Mouse (Mus musculus) left cerebral cortex, adult 9 months (tissue): ENCODE results near the gene Dnm3.

Source experiments
- DNase-seq, 2 experiments: peaks; one replicate each; pipeline ENCODE4 v3.0.0; 2022; ENCODE audit warnings: low spot score in 2 of 2

The Dnm3 gene

DNA sequence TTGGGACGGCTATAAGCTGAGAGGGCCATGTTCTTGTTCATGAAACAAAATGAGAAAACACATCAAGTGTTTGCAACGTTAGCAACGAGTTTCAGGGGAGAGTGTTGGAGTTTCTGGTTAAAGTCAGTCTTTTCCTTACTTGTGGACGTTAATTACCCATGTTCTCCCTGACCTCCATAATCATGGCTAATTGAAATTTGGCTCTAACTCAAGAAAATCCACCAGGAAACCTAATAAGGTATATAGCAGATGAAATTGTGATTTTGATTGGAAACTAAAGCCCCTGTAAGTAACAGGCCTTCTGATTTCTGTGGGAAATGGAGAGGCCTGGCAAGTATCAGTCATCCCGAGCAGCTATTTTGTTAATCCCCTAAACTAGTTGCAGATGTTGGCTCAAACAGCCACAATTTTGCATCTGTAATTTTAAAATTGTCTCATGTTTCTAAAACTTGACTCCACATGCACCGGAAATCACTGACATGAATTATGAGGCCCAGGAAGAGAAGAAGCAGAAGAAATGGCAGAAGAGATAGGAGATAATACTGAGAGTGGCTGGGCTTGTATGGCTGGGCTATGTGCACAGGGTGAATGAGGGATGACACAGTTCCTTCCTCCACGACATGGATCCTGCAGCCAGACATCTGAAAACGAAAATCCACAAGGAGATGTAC lies 223.7 kb downstream of the Dnm3 start:
- no peak for DNase-seq

DNA sequence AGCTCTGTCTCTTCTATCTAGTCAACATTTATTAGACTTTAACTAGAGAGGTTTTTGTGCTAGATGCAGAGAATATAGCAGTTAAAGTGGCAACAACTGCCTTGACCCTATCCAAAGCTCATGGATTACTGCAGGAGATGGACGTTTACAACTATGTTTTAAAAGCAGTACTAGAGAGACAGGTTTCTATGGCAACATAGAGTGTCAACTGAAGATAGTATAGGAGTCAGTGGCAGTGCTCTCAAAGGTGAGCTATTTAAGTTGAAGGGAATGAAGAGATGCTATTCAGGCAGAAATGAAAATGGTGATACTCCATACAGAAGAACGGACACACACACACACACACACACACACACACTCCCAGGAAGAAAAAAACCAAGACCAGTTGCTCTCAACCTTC lies 225.0 kb downstream of the Dnm3 start:
- no peak for DNase-seq

DNA sequence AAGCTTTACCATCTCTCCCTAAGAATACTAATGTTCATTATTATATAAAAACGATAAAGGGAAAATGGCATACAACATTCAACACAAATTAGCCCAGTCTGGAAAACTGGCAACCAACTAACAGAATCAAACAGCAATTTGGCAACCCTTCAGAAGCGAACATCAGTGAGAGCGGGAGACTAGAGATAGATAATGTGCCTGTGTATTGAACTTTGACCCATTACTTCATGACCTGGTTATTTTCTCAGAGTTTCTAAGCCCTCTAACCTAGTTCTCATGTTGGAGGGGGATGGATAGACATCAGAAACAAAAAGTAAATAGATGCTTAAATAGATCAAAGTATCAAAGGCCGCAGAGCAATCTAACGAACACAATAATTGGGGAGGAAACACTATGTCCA lies 230.6 kb downstream of the Dnm3 start:
- no peak for DNase-seq

DNA sequence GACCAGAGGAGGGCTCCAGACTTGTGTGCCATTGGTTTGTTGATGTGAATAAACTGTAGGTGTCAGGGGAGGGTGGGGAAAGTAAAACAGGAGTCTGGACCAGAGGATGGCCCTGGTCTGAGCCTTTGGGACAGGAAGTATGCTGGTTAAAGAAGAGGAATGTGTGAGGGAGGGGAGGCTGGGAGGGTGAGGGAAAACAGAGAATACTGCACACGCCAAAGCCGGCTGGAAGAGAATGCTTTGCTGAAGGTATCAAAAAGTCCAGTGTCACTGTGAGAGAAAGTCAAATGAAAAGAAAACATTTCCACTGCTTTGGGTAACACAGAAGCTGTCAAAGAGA lies 234.2 kb downstream of the Dnm3 start:
- no peak for DNase-seq

DNA sequence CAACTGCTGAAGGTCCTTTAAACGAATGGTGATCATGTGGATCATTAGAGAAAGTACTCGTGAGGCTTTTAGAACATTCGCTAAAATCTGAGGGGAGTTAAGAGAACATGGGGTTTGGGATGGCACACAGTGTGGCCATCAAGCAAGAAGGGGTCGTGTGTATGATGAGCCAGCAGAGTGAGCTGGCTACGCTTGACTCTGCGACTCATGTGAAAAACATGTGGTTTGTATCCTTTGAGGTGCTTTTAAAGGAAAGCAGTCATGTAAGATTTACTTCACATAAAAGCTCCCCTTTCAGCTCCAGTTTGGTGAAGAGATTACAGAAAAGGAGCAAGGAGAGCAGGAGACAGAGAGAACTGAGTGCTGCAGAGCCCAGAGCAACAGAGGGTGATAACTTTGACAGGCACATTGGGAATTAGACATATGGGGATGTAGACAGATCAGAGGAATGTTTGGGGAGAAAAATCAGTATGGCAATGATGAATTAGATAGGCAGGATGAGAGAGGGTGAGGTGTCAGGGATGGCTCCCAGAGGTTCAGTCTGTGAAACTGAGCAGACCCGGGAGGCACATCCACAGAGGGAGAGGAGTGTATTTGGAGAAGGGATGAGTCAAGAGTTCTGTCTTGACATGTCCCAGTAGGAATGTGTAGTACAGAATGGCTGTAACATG lies 234.7 kb downstream of the Dnm3 start:
- DNase-seq = no peak

DNA sequence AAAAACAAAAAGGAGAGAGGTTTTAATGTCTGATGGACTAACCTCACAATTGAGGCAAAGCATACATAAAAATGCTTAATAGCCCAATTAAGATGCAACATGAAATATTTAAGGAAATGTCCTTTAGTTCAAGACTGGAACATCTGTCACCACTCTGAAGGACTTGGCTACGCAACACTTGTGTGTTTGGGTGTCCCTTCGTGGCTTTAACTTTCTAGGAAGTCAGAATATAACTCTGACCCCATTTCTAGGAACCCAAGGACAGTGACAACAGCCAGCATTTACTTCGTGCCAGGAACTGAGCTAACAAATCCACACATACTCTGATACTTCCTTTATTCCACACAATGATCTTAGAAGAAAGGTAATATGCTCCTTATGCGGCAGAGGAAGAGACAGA lies 237.1 kb downstream of the Dnm3 start:
- no peak for DNase-seq

DNA sequence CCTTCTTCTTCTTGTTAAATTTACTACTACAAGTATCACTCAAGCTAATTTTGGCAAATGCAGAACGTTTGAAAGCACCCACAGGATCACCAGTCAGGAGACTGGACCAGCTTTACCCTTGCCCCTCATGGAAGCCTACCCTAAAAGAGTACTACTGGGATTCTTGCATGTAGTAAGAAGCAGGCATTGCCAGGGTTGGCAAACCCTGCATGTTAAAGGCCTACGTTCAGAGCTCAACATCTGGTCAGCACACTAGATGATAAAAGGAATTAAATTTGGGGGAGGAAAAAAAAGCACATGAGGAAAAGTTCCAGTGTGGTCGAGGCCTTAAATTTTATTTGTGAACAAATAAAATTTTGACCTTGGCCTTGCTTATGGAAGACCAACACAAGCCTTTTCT lies 239.2 kb downstream of the Dnm3 start:
- no peak for DNase-seq

DNA sequence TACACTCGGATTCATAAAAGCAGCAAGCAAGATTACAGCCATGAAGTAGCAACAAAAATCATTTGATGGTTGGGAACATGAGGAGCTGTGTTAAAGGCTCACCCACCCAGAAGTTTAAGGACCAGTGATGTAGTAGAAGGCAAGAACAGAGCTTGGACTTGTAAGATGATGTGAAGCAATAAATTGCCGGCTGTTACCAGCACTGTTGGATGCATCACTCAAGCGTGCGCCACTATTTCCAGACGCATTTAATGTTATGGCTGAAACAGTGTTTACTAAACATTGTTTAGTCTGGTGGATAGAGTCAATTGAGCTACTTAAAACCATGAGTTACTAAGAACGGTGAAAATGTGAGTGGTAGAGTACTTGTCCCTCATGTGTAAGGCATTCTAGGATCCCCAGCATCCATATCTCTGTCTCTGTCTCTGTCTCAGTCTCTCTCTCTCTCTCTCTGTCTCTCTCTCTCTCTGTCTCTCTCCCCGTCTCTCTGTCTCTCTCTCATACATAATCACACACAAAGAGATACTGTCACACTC lies 241.1 kb downstream of the Dnm3 start:
- DNase-seq = no peak

DNA sequence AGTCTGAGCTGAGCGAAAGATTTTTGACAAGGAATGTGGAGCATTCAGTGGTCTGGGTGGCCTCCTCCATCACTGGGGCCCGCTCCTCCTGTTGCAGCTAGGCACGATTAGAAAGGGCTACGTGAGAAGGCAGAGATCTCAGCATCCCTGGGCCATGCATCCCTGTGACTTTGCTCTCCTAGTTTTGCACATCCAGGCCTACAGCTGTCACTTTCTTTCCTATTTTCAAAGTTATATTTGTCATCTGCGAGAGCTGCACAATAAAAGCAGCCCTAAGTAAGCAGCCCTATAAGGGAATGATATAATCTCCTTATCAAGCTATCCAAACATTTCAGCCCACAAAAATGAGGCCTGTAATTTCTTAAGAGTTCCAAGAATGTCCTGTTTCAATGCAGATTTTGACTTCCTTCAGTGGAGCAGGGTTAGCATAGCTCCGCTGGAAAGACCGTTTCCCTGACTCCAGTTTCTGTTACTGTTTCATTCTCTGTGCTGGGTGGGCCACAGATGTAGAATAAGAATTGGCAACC lies 252.2 kb downstream of the Dnm3 start:
- no peak for DNase-seq

DNA sequence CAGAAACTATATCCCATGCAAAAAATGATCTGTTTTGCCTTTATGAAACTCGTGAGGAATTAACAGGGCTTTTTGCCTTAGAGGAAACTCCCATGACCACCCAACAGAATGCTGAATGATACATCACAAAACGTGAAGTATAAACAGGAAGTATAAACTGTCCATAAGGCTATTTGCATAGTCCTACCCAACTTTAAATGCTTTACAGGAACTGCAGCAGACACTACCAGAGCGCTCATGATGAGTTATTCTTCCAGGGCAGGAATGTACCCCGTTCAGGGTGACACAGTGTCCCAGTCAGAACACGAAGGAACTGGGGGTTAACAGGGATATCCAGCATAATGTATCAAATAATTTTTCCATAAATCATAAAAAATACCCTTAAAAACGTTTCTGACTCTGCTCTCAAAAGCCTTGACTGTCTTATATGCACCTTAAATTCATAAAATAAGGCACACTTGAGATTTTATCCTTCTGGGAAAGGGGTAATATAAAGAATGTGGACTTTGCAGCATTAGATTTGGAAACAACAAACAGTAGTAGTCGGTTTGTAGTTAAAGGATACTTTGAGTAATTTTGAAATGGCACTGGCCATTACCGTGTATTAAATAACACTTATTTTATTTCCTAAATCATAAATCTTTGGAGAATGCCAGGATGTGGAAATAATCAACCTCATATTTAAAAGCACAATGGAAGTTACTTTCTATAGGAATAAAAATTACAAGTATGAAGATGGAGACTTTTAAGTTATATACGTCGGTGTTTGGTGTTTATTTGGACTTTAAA lies 252.8 kb downstream of the Dnm3 start:
- DNase-seq = no peak

DNA sequence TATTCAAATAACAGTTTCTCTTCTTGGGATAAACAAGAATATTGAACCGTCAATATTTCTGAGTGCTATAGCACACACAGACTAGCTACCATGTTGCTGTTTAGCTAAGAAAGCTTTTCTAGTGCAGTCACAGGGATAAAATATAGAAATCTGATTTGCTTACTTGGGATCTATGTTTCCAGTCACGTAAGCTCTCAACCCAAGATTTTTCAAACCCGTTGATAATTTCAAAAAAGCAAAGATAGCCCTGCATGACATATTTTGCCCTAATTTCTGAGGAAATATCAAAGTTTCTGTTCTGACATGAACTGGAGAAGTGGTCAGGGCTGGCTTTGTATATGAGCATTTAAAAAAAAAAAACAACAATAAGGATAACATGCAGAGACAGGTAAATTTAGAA lies 253.8 kb downstream of the Dnm3 start:
- DNase-seq = no peak

DNA sequence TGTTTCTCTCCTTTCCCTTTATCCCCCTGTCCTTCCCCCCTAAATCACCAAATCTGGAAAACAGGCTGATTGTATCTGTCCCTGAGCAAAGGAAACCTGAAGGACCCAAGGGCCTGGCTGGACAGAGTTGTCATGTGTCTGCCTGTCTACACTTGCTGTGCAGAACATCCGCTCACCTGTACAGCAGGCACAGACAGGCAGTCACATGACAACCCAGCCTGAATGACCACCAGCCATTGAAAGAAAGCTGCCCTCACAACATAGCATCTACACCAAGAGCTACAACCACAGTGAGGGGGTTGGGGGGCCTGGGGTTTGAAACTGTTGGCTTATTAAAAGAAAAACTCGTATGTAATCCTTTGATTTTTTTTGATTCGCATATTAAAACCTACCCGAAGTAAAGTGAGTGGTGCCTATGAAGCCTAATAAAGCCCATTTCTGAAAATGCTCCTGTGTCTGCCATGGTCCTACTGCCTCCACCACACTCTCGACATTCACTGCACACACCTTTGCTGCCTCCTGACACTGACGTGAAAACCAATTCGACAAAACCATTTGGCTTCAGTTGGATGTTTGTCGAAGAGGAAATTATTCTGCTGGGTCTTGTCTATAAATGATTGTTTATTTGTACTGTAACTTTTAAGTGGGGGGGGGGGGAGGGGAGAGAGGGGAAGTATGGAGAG lies 254.4 kb downstream of the Dnm3 start:
- no peak for DNase-seq

DNA sequence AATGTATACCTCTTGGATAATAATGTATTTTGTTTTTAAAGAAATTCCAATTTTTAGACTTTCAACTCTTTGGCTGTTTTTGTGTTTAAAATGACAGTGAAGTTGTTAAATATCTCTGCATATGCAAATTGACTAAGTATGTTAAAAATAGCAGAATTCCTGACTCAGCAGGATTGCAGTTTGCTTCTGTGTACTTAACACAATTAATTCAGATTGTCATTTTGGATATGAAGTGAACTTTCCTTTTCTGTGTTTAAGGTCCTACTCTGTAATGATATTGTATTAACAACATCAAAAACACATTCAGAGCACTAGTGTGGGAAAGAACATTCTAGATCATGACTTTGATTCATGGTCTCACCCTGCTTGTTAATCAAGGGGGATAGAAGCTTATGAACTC lies 255.5 kb downstream of the Dnm3 start:
- DNase-seq = no peak

DNA sequence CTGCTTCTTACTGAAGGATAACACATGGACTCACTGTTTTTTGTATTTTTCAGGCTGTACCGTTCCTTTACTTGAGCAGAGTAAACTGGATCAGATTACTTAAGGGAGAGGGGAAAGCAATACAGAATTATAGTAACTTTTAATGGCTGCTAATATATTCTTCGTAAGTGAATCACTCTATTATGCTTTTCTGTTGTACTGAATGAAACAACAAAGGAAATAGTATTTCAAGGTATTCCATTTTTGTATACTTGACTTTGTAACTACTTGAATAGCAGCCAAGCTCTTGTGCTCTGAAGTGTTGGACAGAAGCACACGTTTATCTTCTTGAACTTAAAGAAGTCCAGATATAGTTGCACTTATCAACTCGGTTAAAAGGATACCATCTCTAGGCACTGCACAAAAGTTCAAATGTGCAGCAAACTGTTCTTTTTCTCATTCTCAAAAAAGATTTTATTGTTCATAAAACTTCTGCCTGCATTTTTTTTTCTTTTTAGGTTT lies 256.0 kb downstream of the Dnm3 start:
- DNase-seq = no peak

DNA sequence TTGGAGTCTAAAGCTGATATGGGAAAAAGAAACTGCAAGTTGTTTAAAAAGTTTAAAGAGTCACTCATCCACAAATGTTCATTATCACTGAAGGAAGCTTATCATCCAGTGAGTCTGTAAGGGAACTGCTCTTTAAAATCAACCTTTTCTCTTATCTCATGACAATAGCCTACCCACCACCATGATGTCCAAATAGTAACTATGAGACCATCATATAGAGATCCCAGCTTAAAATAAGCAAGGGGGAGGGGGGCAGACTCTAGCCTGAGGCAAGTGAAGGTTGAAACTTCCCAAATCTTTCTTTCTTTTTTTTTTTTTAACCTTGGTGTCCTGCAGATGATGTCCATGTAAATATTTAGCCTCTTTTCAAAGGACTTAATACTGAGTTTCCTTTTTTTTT lies 256.9 kb downstream of the Dnm3 start:
- no peak for DNase-seq

DNA sequence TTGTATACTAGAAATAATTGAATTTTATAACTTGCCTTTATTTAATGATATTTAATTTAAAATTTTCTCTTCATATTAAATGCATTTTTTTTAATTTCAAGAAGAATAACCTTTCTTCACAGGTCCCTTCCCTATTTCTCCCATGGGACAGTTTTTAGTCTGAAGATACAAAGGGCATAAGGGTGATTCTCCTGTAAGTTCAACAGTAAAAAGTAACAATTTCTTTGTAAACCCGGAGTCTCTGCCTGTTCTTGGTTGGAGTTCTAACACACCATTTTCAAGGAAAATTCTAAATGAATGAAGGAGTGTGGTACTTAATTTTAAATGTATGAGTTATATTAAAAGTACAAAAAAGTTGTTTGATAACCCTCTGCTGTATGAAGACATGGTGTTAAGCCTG lies 258.1 kb downstream of the Dnm3 start:
- no peak for DNase-seq

DNA sequence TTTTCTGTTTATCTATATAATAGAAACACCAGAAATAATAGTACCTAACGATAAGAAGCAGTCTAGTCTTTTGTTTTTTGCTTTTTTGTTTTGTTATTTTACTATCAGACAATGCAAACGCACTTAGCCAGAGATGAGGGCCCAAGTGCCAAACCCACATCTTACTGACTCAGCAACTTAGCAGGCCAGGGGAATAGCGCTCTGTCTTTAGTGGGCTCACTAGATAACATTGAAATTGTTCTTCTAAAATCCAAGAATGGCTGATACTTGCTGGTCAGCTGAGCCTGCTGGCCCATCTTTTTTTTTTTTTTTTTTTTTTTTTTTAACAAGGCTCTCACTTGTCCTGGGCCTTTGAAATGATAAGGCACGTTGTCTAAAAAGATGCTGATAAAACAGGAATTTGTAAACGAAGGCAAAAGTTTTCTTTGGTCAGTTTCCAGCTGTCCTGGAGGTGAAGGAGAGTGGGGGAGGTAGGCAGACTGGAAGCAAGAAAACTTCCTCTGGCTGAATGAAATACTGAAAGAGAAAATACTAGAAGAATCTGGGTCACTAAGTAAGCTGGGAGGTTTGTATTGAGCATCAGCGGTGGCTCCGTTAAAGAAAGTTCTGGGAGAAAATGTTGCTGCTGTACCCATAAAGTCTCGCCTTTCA lies 259.2 kb downstream of the Dnm3 start:
- DNase-seq = no peak

DNA sequence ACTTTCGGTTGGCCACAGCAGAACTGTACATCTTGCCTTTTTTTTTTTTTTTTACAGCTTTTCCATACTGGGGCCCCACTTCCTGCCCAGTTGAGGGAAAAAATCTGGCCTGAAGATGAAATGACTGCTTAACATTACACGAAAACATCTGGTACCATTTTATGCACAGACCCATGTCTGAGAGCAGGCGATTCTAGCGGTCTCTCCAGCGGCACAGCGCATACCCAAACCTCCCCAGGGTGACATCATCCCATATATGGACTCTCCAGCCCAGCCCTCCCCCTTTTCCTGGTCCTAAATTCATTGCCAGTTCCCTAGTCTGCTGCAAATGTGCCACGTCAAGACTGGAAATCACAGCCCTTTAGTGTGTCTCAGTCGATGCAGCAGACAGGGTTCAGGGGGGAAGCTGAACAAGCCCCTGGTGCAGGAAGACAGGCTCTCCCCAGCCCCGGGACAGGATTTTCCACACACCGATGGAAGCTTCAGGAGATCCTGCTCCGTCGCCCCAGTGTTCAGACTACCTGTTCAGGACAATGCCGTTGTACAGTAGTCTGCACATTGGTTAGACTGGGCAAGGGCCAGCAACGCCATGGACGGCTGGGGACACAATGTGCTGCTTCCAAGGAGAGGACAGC lies 260.4 kb downstream of the Dnm3 start:
- no peak for DNase-seq

DNA sequence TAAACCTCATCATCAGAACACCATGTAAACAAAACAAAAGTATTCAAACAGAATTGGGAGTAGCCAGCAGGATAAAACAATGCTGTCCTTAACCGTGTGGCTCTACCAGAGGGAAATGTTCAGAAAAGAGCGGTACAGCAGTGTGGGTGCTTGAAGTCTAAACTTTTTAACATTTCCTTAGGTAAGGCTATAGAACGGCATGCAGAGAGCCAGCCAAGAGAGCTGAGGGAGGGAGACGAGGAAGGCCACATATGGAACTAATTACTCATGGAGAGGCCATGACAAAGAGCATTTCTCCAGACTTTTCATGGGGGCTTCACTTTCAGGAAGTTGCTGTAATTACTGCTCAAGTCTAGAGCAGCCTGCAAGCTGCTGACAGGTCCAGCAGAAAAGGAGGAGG lies 261.2 kb downstream of the Dnm3 start:
- DNase-seq = no peak

DNA sequence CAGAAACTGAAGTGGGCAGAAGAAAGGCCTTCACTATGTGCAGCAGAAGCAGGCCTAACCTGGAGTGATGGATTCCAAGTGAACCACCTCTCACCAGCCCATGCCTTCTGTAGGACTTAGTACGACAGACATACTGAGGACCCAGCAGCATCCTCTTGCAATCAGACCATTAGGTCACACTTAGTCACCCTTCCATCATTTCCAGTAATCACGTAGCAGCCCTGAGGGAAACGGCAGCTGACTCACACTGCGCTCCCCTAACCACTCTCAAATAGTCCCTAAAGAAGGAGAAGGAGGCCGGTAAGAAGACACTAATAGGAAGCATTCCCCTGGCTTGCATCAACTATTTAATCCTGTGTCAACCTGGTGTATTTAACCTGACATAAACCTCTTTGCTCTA lies 262.1 kb downstream of the Dnm3 start:
- DNase-seq = no peak

DNA sequence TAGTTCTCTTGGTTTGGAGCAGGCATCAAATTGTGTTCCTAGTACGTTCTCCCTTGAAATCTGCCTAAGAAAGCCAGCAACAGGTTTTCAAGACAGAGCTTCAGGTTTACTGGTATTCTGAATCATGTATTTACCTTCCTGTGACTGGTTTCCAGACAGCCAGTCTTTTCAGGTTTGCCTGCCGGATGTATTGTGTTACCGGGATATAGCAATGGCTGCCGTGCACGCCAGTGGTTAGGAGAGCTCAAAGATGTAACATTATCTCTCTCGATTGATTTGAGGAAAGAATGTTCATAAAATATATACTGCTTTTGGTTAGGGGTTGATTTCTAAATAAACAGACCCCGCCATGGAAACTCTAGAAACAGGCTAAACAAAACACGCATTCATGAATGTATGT lies 264.8 kb downstream of the Dnm3 start:
- no peak for DNase-seq
